9 mouse cellular contexts compared by ENCODE assay signal in the genomic region with DNA sequence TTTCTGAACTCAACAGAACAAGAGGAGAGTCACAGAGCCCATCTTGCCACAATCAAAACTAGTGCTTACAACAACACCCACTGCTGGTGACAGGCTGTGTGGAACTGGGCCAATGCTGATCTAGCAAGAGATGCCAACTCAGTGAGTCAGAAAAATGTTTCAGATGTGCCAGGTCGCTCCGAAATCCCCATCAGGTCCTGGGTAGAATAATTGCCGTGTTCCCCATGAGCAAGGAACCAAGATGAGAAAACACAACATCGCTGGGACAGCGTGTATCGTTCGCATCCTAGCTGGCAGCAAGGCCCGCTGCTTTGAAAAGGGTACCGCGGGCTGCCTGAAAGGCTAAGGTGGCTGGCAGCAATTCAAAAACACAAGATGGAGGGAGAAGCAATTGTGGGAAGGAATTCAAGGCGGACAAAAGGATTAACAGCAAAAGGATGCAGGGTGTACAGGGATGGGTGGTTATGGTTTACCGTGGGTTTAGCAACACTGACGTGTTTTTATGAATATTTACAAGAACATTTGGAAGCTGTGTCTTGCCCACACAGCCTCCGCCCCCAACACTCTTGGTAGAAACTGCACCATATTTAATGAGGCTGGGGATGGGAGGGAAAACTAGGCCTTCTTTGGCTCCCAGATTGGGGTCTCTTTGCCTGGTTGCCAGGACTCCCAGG.
DNase-seq lines count a peak whose midpoint lies in the region; ATAC-seq lines count a peak whose summit lies in the region.
"Had no signal": no experiment of that assay in that cellular context is flagged by ENCODE, and none has a peak within 500 bp of the region (broad histone marks: within the 10 kb centered on the region; RNA-seq: fewer than 3 reads in every experiment).

No protein-coding gene starts in this region.

- 66% methylated on average over 14 of the region's 14 CpGs for WGBS in midbrain, embryonic 16.5 days
- WGBS in intestine, embryonic 16.5 days = 87% methylated on average over 14 of the region's 14 CpGs

- DNase-seq in gastrocnemius, postnatal 10 days = peak; percentile 33
- DNase-seq in gastrocnemius, adult 18-20 months (ENCODE audit: low spot score) = no peak
- peak; percentile 95 for DNase-seq in Muller cell, postnatal 12 days (ENCODE audit: inconsistent ontology term)
- peak; percentile 39 to 83 for DNase-seq in cerebellum, postnatal 4 days (ENCODE audit: low spot score in 2 of 2)
- peak; percentile 59 to 67 for DNase-seq in kidney, postnatal 25 days
- DNase-seq: lung, embryonic 14.5 days had no signal

- H3K4me1 ChIP-seq in midbrain, embryonic 16.5 days (ENCODE audit: control insufficient read depth, insufficient read depth, low read length) = no peaks in the 10 kb centered on the region
- H3K4me1 ChIP-seq in intestine, embryonic 16.5 days (ENCODE audit: control insufficient read depth, insufficient read depth, low read length) = no peaks in the 10 kb centered on the region

- no peak overlapping the region for H3K9ac ChIP-seq in midbrain, embryonic 16.5 days (ENCODE audit: low read depth, low read length)
- no peak overlapping the region for H3K9ac ChIP-seq in intestine, embryonic 16.5 days (ENCODE audit: low read depth, low read length)
- H3K9ac ChIP-seq: lung, embryonic 14.5 days had no signal

- H3K27me3 ChIP-seq in midbrain, embryonic 16.5 days (ENCODE audit: control insufficient read depth, insufficient read depth, low read depth, low read length) = no peaks in the 10 kb centered on the region
- no peaks in the 10 kb centered on the region for H3K27me3 ChIP-seq in intestine, embryonic 16.5 days (replicated peaks; ENCODE audit: control insufficient read depth, insufficient read depth, low read length)

- no peak overlapping the region for H3K4me2 ChIP-seq in midbrain, embryonic 16.5 days (ENCODE audit: low read length)
- H3K4me2 ChIP-seq in intestine, embryonic 16.5 days (ENCODE audit: low read depth, low read length) = no peak overlapping the region
- H3K4me2 ChIP-seq: lung, embryonic 14.5 days had no signal

- H3K36me3 ChIP-seq in midbrain, embryonic 16.5 days (ENCODE audit: control insufficient read depth, insufficient read depth, low read length) = no peaks in the 10 kb centered on the region
- H3K36me3 ChIP-seq in intestine, embryonic 16.5 days (ENCODE audit: control insufficient read depth, insufficient read depth, low read length) = no peaks in the 10 kb centered on the region

- H3K9me3 ChIP-seq in midbrain, embryonic 16.5 days (replicated peaks; ENCODE audit: control insufficient read depth, low read length, poor library complexity, severe bottlenecking) = no peaks in the 10 kb centered on the region
- no peaks in the 10 kb centered on the region for H3K9me3 ChIP-seq in intestine, embryonic 16.5 days (ENCODE audit: control insufficient read depth, low read length)

- ATAC-seq in midbrain, embryonic 16.5 days = peak; percentile 87
- no peak for ATAC-seq in intestine, embryonic 16.5 days
- no peak for ATAC-seq in erythroblast, adult 5-6 weeks (replicated peaks; ENCODE audit: low FRiP score, poor library complexity, severe bottlenecking)

- H3K27ac ChIP-seq in midbrain, embryonic 16.5 days (ENCODE audit: low read length) = 0 out of 2 replicates have a peak overlapping the region, but pooled peaks have one; percentile 19
- H3K27ac ChIP-seq in intestine, embryonic 16.5 days (ENCODE audit: low read length) = no peak overlapping the region

- H3K4me3 ChIP-seq in midbrain, embryonic 16.5 days (ENCODE audit: low read depth, low read length) = no peak overlapping the region
- no peak overlapping the region for H3K4me3 ChIP-seq in intestine, embryonic 16.5 days (ENCODE audit: low read length)
